Mouse (Mus musculus) cerebellum, postnatal 36 days (tissue): ENCODE results near the gene Olfr293.

Experiments
- DNase-seq, 2 experiments: peaks; one replicate each; pipeline ENCODE4 v3.0.0; 2021 to 2022; ENCODE audit warnings: mixed read lengths in 2 of 2

Gene Olfr293

DNA sequence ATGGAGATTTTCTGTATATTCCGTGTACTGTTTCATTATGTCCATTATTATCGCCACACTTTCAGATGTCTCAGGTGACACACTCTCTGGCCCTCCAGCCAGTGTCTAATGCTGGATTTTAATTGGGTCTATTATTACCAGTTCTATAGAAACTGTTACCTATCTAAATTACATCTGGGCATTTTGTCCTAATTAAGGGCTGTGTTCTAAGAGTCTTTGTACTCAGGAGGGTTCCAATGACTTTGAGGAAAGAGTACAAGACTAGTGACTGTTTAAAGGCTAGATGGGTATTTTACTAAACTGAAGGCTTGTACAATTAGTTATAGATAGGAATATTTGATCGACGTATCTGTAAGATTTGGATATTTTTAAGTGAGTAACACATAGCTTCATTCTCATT lies at the start of gene Olfr293:
Gene Olfr293 (plus strand): TSS at position 301 of the 400 bp plus-strand sequence.
- DNase-seq, result no peak

DNA sequence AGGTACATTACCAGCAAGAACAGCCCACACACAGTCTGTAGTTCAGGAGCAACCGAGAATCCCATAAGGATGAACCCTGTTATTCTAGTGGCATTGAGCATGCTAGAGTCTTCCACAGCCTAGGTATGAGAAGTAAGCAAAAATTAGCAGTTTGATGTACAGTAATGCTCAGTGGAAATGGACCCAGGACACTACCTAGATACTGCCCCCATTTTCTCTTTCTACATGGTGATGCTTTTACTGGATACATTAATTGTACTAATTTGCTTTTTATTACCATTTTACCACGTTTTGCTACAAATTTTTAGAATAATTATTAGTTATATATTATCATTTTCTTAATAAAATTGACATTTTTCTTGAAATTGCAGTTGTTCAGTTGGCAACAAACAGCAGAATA lies 32.3 kb upstream of the Olfr293 start, which contains the start of gene Olfr294:
Gene Olfr294 (minus strand): TSS at position 101 of the 400 bp plus-strand sequence.
- no peak for DNase-seq

DNA sequence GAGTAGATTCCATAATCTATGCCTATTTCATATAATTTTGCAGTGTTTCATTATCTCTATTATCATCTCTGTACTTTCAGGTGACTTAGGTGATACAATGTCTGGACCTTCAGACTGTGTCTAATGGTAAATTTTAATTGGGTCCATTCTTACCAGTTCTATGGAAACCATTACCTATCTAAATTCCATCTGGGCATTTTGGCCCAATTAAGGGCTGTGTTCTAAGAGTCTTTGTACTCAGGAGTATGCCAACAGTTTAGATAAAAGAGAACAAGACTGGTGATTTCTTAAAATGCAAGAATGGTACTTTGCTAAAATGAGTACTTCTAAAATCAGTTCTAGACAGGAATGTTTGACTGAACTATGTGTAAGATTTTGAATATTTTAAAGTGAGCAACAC lies 39.2 kb downstream of the Olfr293 start, which contains the start of gene Olfr292:
Gene Olfr292 (plus strand): TSS at position 301 of the 400 bp plus-strand sequence.
- no peak for DNase-seq
